Mouse (Mus musculus): ENCODE measurements around the gene Fam198b.
"Not testable (repeated sequence)": the region's sequence is repeated elsewhere in the genome, so short reads cannot be mapped to it uniquely, and the experiment has no call there.

Fam198b gene

DNA sequence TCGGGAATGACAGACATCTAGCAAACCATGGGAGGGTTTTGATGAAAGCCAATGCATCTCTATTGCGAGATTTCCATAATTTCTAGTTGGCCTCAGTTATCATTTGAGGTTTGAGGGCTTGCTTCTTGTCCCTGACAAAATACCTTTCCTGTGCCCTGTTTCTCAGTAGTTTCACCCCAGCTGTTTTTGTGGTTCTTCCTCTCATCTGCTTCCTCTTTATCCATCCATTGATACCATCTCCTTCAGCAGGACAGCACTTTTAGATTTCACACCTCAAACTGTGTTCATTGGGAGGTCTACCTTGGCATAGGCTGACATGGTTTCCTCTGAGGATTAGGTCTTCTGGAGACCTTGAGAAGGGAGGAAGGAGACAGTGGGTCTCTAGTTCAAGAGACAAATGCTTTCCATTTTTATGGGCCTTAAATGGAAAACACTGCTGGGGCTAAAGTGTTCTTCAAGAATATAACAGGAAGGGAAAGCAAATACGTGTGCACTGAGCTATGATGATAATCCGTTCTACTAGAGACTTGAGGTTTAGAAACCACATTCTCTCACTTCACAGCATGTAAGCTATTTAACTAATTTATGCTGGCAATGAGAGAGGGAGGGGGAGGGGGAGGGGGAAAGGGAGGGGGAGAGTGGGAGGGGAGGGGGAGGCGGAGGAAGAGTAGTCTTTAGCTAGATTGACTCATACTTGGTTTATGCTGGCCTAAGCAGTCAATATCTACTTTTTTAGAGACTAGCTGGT, 41.8 kb downstream of the Fam198b start:
- peak; percentile 16 for DNase-seq (ENCODE audit: low read depth, low spot score)

- no peak for DNase-seq (ENCODE audit: low read depth, low spot score)
Measured at GRCm38 (mm10) chr3:79927050-79927449, 42.7 kb downstream of the Fam198b start.

DNA sequence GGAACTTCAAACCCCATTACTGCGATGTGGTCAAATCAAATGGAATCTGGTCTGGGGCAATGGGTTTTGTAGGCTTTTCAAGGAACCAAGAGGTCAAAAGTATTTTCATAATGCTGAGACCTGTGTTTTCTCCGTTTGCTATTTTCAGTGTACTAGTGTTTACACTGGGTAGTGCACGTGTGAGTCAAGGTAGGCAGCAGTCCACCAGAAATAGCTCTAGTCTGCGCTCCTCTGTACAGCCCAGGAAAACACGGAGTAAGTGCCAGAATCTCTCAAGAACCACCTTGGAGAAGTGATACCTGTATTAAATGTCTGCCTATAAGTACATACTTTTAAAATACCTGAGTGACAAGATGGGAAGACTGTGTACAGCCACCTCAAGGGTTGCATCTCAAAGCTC, 44.1 kb downstream of the Fam198b start:
- no peak for DNase-seq (ENCODE audit: low read depth, low spot score)

DNA sequence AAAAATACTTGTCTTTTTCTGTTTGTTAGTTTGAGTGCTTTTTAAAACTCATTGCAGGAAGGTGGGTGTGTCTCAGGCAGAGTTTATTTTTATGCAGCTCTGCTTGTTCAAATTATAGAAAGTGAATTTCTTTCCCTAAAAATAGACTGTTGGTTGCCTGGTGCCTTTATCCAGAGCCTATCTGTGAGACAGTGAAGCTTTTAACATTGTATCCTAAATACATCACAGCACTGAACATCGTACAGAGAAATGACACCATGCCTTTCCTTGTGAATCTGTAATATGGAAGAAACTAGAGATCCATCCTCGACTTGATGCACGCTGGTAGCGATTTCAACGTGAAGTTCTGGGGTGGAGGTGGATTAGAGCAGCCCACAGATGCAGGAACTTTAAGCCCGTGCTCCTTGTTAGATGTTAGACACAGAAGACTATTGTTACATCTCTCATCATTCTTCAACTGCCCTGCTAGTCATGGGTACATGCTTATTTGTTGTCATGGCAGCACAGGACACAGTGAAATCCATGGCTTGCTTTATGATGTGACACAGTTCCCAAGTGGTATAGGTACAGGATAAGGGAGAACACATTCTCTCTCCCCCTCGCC, 45.9 kb downstream of the Fam198b start:
- DNase-seq (ENCODE audit: low read depth, low spot score): no peak

DNA sequence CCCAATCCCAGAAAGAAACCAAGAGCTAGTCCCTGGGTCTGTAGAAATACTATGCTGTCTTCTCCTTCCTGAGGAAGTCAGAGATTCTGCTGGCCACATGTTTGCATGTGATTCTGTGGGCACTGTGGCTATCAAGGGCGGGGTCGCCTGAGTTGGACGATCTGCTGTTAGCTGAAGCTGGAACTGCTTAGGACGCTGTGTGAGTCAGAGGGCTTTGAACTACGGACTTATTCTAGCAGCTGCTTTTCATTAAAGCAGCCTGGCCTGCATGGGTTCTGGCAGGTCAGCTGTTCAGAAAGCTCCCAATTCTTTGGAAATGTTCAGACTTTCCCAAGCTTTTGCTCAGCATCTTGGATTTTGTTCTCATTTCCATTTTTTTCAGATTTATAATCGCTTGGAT, 51.9 kb downstream of the Fam198b start:
- DNase-seq (ENCODE audit: low read depth, low spot score): no peak

- DNase-seq (ENCODE audit: low read depth, low spot score): no peak
Measured at GRCm38 (mm10) chr3:79936730-79937447, 52.6 kb downstream of the Fam198b start.

- no peak for DNase-seq (ENCODE audit: low read depth, low spot score)
Measured at GRCm38 (mm10) chr3:79947736-79948135, 63.4 kb downstream of the Fam198b start.

DNA sequence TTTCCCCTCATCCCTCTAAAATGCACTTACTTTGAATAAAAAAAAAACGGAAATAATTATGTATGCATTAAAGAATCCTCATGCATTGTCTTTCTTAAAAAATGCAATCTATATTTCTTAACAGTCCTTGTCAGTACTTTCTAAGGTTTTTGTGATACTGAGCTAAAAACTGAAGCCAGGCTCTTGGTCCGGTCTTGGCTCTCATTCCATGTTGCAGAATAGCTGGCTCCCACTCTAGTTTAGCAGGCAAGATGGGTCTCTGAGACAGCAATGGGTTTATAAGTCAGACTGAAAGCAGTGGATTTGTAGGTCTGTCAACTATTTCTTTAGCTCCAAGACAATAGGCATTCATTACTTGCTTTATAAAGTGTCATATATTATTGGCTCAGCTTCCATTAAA, 63.8 kb downstream of the Fam198b start:
- no peak for DNase-seq (ENCODE audit: low read depth, low spot score)

- DNase-seq (ENCODE audit: low read depth, low spot score): no peak
Measured at GRCm38 (mm10) chr3:79953164-79953759, 68.9 kb downstream of the Fam198b start.

- no peak for DNase-seq (ENCODE audit: low read depth, low spot score)
Measured at GRCm38 (mm10) chr3:79955262-79955661, 70.9 kb downstream of the Fam198b start.

DNA sequence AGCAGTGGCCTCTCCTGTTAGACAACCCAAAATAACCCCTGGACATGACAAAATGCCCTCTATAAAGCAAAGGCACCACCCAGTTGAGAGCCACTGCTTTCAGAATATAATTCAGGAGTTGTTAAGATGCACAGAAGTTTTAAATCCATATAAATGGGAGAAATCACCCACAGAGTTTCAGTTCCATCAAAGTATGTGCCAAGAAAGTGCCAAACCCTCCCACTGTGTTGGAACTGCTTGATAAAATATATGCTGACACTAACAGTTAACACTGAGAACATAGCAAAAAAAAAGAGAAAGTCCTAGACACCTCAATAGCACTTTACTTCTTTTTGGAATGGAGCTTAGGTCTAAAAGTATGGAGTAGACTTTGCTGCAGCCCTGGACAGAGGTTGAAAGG, 72.5 kb downstream of the Fam198b start:
- DNase-seq (ENCODE audit: low read depth, low spot score): no peak

GRCm38 (mm10) chr3:79957752-79958151, 73.4 kb downstream of the Fam198b start:
- no peak for DNase-seq (ENCODE audit: low read depth, low spot score)

- DNase-seq (ENCODE audit: low read depth, low spot score): peak; percentile 23
Measured at GRCm38 (mm10) chr3:79966709-79967108, 82.4 kb downstream of the Fam198b start.

- DNase-seq (ENCODE audit: low read depth, low spot score): peak; percentile 81
Measured at GRCm38 (mm10) chr3:79967346-79967745, 83.0 kb downstream of the Fam198b start.

GRCm38 (mm10) chr3:79968426-79968825, 84.1 kb downstream of the Fam198b start:
- DNase-seq (ENCODE audit: low read depth, low spot score): no peak

- DNase-seq (ENCODE audit: low read depth, low spot score): not testable (repeated sequence)
Measured at GRCm38 (mm10) chr3:79969536-79969935, 85.2 kb downstream of the Fam198b start.

- no peak for DNase-seq (ENCODE audit: low read depth, low spot score)
Measured at GRCm38 (mm10) chr3:79970070-79970469, 85.7 kb downstream of the Fam198b start.

DNA sequence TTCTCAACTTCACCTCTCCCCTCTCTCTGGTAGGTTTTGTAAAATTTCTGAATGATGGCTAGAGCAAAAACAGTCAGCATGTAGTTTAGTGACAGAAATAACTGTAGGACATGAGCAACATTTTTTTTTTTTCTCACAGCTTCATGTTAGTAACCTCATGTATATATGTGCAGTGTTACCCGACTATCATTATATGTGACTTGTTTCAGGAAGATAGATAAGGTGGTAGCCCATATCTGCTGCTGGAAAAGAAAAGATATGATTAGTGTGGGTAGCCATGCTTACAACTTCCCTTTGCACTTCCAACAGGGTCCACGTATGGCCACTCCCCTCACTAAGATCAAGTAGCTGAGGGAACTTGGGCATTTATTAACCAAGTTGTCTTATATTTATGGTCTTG, 86.2 kb downstream of the Fam198b start:
- DNase-seq (ENCODE audit: low read depth, low spot score): no peak

DNA sequence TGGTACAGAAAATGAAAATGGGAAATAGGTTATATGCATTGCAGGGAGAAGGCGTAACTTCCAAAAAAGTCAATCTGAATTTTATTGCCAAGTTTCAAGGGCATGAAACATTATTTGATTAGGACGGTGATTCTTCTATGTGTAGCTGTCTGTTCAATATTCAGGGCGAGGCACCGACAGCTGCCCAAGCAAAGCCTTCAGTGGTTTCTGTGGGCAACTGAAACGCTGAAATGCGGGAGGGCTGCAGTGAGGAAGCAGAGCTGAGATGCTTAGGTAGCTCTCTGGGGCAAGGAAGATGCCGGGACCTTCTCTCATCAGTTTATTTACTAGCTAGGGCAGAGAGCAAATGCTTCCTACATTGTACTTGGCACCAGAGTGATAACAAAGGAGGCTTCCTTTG, 87.2 kb downstream of the Fam198b start:
- DNase-seq (ENCODE audit: low read depth, low spot score): no peak

GRCm38 (mm10) chr3:79976786-79977185, 92.5 kb downstream of the Fam198b start:
- DNase-seq (ENCODE audit: low read depth, low spot score): no peak

GRCm38 (mm10) chr3:79977656-79978450, 93.5 kb downstream of the Fam198b start:
- DNase-seq (ENCODE audit: low read depth, low spot score): no peak

DNA sequence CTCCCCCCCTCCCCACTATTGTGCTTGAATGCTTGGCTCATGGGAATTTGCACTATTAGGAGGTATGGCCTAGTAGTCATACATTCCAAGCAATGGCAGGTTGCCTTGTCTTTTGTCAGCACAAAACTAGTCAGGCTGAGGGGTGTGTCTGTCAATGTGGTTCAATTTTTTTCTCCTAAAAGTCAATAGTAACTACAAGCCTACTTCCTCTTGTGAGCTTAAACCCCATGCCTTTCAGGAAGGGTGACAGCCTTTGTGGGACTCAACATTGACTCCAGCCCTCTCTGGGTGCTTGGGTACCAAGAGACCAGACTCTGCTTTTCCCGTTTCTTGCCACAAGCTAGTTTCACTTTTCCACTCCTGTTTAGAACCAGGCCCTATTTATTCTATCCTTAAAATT, 96.4 kb downstream of the Fam198b start:
- DNase-seq (ENCODE audit: low read depth, low spot score): no peak
